Mouse (Mus musculus): ENCODE data around the gene Prom1.

DNA sequence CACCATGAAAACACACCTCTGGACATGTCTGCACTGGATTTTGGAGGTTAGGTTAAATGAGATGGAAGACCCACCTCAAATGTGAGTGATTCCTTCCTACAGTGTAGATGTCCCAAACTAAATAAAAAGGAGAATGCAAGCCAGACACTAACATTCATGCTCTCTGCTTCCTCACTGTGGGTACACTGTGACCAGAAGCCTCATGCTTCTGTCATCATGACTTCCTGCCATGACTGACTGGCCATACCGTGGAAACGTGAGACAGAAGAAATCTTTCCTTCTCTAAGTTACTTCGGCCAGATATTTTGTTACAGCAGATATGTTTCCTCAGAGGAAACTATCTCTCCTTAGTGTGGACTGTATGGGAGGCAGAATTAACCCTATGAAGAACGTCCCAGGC, 105.7 kb downstream of the Prom1 start:
- no peak for TF ChIP-seq ZC3H11A (IDR thresholded peaks at IDR 0.05; ENCODE audit: borderline replicate concordance, low read depth, low read length)
- no peak for TF ChIP-seq MAFK (IDR thresholded peaks at IDR 0.05; ENCODE audit: insufficient read depth, low read depth, low read length)

Data from ES-E14 (cell line).